Mouse (Mus musculus) fat pad, adult 2 months (tissue): ENCODE results near the gene Tmem132c.

ENCODE experiments used
- DNase-seq: peaks from one replicate; pipeline ENCODE4 v3.0.0-alpha.2; 2011; ENCODE audit warnings: low read depth, low spot score; ENCODE audit errors: extremely low read depth

Tmem132c gene

DNA sequence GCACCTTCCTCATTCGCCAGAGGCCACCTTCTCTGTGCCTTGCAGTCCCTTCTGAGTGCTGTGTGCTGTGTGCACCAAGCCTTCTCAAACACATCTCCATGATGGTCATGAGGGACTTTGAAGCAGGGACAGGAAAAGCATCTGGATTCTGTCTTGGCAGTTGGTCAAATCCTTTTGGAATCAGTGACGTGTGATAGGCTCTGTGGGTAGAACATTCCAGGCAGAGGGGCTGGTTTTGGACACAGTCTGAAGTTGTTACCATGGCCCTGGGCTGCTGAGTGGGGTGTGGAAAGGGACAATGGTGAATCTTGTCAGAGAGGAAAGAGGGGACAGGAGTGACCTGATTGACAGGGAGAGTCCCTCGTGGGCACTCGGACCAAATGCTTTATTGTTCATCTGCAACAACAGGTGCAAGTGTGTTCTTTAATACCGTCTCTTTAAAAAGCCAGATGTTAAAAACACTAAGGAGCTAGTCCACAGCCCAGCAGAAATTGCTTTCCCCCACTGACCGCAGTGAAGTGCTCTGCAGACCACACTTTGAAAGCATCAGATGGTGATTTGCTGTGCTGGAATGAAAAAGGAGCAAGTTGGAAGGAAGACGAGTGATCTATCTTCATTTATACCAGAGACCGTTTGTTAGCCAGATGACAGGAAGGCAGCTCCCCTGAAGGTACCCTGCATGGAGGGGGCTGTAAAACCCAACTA, 242.5 kb downstream of the Tmem132c start:
- DNase-seq = no peak

DNA sequence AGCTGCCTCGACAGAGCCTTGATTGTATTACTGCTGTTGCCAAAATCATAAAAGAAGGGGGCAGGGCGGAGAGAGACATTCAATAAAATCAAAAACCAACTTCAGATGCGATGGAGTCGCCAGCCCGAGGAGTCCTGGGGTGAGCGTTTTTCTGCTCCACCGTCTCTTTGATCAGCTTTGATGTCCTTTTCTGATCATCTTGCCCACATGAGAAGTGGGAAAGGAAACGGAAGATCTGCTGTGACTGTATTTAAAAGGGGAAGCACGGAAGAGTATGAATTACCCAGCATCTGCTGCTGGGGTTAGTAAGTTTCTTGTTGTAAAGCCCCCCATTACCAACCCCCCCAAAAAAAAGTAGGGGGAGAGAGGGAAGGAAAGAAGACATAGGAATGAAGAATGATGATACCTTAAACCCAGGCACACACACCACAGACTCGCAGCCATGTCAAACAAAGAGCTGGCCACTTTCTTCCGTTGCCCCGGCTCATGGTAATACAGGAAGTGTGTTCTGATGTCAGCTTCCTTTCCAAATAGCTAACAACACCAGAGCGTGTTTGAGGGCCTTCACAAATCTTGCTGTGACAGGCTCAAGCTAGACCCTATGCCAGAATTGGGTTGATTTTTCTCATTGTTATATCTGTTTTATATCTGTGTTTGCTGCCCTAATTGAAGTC, 243.3 kb downstream of the Tmem132c start:
- DNase-seq = no peak

DNA sequence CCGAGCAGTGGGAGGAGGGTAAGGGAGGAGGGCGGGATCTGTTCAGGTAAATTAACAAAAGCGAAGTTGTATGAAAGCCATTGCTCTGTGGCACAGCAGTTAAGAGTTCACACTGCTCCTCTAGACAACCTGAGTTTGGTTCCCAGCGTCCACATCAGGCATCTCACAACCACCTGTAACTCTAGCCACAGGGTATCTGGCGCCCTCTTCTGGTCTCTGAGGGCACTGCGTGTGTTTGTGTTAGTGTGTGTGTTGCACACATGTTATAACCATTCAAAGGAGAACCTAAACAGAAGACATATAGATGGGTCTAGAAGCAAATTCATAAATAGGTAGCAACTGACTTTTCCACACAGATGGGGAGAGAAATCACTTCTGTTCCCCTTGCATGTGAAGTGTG, 245.6 kb downstream of the Tmem132c start:
- no peak for DNase-seq

DNA sequence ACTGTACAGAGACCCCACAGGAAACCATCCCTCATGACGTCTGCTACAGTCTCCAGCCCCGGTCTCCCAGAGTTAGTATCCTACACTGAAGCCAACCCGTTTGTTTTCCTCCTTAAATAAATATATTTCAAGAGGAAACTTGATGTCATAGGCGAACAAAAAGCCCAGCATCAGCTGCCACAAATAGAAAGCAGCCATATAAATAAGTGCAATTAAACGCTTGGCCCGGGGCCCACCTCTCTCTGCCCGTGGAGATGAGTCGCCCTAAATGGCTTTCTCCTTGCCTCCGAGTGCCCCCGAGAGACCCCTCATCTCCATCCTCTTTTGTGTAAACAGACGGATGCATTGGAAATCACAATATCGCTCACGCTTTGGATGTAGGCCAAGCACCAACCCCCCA, 247.1 kb downstream of the Tmem132c start:
- DNase-seq = no peak

DNA sequence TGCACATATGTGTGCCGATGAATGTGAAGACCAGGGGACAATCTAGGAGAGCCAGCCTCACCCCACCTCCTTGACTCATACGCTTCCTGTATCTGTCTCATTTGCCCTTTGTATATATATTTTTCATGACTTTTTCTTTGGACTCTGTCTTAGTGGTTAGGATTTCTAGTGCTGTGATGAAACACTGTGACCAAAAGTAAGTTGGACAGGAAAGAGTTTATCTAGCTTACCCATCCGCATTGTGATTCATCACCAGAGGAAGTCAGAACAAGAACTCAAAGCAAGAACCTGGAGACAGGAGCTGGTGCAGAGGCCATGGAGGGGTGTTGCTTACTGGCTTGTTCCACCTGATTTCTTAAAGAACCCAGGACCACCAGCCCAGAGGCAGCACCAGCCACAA, 250.1 kb downstream of the Tmem132c start:
- no peak for DNase-seq

DNA sequence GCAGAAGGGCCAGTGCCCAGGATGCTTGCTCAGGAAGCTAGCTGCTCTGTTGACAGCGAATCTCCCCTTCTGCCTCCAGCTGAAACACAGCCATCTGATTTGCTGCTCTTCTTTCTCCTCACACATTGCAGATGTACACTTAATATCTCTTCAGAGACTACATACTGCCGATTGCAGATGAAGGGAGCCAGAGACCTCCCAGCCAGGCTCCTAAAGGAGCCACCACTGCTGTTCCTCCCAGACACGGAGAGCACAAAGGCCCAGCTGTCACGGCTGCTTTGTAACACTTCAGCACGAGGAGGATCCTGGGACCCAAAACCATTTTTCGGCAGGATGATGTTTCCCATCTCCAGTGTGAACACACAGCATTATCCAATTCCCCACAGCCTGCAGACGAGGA, 255.3 kb downstream of the Tmem132c start:
- DNase-seq = no peak

DNA sequence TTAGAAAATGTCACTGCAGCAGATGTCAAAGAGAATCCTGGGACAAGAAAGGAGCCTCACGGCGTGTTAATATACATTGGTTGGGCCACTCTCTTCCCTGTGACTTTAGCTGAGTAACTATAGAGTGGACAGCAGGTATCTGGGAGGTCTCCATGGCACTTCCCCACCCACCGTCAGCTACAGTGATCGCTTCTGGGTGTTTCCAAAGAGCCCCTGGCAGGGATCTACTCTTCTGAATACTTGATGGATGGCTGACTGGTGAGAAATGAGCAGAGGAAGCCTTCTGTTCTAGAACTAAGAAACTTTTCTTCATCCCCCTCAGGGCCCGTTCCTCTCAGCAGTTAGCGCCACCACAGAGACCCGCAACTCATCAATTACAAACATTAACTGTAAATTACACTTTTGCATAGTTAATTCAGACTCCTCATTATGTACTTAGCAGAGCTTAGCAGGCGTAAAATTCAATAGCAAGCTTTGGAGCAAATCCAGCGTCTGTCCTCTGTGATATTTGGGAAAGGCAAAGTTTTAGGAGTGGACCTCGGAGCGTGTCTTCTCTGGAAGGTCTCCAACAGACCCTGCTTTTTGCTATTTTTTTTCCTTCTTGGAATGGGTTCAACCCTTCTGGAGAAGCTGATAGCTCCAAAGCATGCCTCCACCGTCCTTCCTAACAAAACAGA, 257.7 kb downstream of the Tmem132c start:
- no peak for DNase-seq

DNA sequence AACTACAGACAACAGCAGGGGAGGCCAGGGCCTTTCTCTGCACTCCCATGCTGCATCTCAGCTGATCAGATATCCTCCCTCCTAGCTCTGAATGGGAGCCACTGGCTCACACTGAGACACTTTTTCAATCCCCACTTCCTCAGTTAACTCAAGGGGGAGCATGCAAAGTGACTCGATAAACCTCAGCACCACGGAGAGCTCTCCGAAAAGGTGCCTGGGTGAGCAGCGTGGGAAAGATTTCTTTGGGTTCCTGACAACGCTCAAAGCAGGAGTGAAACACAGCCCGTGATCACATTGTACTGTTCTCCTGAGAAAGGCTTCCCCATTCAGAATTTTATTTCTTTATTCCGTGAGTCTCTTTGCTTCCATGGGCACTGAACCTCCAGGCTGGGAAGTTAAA, 261.2 kb downstream of the Tmem132c start:
- no peak for DNase-seq

DNA sequence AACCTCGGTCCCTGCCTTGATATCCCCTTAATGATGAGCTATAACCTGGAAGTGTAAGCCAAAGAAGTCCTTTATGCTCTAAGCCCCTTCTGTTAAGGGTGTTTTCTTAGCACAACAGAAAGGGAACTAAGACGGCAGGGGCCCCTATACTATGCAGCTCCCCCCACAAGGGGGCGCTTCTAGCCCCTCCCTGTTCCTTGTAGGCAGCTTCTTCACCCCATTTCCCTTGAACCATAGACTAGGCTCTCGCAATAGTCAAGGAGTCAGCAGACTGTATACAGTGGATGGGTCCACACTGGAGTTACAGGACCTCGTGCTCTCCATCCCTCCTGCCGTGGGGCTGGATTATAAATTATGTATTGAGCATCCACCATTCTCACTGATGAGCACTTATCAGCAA, 264.1 kb downstream of the Tmem132c start:
- no peak for DNase-seq

DNA sequence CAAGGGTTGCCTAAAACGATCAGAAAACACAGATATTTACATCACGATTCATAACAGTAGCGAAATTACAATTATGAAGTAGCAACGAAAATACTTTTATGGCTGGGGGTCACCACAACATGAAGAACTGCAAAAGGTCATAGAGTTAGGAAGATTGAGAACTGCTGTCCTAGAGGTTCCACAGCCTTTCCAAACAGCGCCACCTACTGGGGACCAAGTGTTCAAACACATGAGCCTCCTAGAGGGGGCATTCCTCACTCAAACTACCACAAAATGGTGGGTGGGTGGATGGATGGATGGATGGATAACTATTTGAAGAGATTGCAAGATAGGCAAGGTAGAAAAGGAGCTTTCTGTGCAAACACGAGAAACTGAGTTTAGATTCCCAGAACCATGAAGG, 270.0 kb downstream of the Tmem132c start:
- DNase-seq = no peak

DNA sequence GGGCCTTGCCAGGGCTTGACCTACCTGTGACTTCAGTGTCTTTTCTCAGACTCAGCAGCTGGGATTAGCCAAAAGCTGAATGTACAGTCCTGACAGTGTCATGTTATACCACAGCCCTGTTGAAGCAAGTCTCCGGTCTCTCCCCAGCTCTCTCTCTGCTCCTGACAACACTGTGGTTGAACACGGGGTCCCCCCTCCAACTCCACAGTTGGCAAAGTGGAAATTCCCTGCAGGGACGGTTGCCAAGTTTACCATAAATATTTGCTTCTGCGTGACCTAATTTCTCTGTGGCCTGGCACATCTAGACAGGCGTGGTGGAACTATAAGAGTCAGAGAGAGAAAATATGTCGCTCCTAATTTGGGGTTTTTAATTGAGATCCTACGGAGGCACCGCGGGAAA, 274.4 kb downstream of the Tmem132c start:
- DNase-seq = no peak

DNA sequence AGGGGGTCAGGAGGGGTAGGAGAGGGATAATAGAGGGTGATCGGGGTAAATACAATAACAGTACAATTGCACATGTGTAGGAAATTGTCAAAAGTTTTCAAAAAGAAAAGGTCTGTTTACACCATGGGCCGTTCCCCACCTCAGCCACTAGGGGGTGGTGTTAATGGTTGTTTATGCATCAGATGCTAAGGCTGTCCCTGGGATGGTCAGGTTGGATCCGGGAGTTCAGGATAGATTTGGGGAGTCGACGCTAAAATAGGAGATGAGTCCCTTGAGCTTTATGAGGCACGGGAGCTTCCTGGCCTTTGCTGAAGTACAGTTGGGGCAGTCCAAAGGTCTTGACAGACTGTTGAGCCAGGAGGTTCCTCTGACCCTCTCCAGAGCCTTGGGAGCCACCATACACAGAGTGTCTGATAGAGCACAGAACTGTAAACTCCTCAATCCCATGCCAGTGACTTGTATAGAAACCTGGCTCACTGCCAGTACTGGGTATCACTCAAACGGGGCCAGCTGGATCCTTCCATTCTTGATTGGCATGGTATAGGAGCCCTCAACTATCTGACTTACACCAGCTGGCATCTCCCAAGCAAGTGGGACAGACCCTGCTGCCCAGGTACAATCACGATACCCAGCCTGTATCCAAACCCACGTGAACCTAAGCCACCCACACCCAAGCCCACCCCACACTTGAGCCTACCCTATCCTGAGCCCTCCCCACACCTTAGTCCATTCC, 281.3 kb downstream of the Tmem132c start:
- no peak for DNase-seq

DNA sequence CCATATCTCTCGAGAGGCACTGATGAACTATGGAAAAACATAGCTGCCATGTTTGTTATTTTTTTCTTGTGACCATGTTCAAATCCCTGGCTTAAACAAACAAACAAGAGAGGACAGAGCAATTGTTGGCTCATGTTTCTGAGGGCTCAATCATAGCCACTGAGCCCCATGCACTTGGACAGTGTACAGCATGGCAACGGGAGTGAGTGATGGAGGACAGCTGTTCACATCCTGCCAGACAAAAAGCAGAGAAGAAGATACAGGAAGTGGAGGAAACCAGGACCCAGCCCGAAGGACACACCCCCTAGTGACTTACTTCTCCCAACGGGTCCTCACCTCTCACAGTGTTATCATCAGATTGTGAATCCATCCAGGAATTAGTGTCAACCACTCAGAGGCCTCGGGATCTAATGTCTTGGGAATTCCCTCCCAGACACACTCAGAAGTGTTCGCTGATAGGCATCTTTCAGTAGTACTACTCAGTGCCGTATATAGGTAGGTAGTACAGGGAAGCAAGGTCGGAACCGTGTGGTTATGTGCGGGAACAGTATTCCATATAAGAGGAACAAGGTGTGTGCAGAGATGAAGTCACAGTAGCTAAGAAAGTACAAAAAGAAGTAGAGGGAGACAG, 285.9 kb downstream of the Tmem132c start:
- DNase-seq = no peak

DNA sequence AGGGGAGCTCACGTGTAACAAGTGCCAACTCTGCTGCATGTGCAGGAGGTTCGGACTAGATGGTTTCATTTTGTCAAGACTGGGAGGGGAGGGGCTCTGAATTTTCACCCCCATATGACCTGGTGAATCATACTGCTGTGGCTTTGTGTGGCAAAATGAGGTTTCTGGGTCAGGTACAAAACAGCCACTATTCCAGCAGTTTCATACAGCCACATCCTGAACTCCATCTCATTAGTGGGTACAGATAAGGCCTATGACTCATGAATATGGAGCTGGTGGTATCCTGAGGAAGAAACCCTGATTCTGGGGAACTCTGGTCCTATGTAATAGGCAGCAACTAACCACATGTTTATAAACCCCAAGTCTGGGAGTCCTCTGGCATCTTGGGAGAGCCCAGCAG, 295.9 kb downstream of the Tmem132c start:
- no peak for DNase-seq

DNA sequence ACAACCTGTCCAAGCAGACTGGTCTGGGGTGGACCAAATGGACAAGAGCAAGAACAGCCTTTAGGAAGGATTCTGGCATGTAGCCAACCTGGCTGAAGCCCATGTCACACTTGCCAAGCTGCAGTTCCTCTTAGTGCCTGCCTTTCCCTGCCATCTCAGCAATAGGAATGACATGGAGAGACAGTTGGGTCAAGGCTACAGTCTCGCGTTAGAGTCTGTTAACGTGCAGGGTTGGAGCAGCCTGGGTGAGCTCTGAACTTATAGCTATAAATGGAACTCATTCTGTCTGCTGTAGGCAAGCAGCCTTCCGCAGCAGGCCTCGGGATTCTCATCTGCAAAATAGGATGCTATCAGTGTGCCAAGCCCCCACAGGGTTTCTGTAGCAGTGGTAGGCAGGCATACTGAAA, 305.0 kb downstream of the Tmem132c start:
- no peak for DNase-seq

DNA sequence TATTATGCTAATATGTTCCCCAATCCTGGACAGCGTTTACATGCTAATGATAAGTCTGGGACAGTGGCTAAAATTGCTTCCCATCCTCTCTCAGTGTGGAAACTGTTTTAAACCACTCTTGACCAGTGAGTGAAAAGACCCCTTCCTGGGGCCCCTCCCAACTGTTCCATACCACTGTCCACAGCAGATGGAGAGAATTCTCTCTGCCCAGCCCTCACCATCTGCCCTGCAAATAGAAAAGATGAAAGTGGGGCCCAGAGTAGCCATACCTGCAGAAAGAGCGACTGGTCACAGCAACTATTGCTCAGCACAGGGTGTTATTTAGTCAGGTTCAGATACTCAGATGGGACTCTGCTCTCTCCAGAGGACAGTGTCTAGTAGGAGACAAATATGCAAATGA, 306.5 kb downstream of the Tmem132c start:
- DNase-seq = no peak

DNA sequence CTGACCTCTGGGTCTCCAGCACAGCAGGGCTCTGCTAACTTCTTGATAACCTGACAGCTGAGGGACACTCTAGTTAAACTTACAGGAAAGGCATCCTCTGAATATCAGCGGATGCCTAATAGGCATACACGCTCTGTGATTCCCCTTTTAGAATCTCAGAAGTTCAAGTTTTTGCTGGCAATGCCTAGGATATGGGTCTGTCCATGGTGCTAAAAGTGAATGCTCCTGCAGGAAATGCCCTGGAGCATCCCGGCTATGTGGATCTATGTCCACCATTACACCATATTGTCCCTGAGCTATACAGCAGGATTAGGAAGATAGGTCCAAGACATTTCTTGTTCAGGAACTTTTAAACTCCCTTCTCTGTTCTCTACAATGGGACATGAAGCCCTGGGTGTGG, 319.5 kb downstream of the Tmem132c start:
- DNase-seq = no peak

DNA sequence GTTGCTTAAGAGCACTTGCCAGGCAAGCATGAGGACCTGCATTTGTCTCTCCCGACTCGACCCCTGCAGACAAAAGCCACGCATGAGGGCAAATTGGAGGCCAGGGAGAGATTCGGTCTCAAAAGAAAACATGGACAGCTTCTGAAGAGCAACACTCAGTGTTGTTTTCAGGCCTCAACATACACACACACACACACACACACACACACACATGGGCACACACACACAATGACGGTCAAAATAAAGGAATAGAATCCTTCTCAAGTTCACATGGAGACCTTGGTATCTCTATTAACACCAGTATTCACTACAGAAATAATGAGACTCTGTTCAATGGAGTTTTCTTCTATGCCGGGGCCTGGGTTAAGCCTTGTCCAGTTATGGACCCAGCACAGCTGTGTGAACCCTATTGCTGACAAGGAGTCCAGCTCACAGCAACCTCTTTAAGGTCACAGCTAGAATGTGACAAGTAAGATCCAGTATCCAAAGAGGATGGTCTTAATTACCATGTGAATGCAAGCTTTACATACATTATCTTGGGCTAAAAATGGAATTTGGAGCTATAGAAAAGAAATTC, 325.6 kb downstream of the Tmem132c start:
- DNase-seq = no peak

DNA sequence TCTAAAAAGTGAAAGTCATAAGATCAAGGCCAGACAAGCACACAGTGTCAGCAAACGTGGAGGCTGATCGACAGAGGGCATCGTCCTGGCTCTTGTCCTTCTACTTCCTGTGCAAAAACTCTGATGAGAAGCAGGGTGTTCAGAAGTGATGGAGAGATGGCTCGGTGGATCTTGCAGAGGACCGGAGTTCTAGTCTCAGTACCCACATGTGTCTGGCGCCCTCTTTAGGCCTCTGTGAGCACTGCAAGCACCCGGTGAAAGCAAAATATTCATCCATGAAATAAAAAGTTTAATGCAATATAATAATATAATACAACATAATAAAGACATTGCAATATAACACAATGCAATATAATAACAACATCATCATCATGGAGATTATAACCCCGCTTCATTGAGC, 335.8 kb downstream of the Tmem132c start:
- DNase-seq = no peak

DNA sequence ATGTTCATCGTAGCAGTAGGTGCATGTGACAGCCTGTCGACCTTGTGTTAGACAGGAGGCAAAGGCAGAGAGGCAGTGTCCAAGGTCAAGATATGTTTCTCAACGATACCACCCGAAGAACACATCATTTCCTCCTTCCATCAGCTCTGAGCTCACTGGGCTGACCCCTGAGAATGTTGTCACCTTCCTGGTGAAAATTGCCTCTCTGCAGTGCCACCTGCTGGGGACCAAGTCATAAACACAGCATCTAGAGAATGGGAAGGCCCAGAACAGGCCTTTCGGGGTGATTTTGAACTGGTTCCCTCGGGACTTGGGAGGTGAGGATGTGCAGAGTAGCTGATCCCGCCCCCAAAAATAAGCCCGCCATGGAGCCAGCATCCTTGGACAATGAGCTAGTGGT, 342.1 kb downstream of the Tmem132c start:
- no peak for DNase-seq

DNA sequence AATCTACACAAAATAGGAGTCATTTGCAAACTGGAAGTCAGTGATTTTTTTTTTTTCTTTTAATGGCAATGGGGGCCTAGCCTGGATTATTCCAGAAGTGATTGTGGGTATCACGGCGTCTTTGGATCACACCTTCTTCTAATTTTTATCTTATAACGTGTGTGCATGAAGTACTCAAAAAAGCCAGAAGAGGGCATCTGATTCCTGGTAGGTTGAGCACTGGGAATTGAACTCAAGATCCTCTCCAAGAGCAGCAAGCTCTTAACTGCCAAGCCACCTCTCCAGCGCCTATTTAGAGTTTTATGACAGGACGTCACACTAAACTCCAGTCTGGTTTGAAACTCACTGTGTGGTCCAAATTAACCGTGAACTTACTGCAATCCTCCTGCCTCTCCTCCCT, 346.2 kb downstream of the Tmem132c start:
- no peak for DNase-seq
